Mouse (Mus musculus) mature B cell (primary cell): ENCODE results near the gene Sh3bp4.

Source experiments
- in situ Hi-C: fragments of 300-500 bp; cut with MboI; formaldehyde crosslinking; loops from 2 replicates; pipeline ENCODE4 v1.14.3; 2019

Sh3bp4 gene

GRCm38 (mm10) chr1:89094416-89094815, 24.2 kb downstream of the Sh3bp4 start:
- in situ Hi-C loops, result no loop called here

- in situ Hi-C loops, result no loop called here
Observed at GRCm38 (mm10) chr1:89095642-89096424, 25.6 kb downstream of the Sh3bp4 start.

- in situ Hi-C loops, result no loop called here
Observed at GRCm38 (mm10) chr1:89102231-89103003, 32.2 kb downstream of the Sh3bp4 start.

DNA sequence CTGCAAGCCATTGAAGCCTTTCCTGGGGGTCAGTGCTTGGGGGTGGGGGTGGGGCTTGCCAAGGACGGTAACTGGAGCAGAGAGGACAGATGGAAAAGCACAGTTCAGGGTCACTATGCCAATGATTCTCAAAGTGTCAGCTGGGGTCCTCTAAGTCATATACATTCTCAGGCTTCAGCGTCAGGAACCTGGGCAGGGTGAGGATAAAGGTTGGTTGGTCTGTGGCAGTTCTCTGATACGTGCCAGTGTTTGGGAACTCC, 32.7 kb downstream of the Sh3bp4 start:
- in situ Hi-C loops, result no loop called here

GRCm38 (mm10) chr1:89103505-89103904, 33.3 kb downstream of the Sh3bp4 start:
- in situ Hi-C loops, result no loop called here

GRCm38 (mm10) chr1:89104066-89104765, 34.0 kb downstream of the Sh3bp4 start:
- in situ Hi-C loops, result no loop called here

GRCm38 (mm10) chr1:89105891-89106830, 35.9 kb downstream of the Sh3bp4 start:
- in situ Hi-C loops, result no loop called here

DNA sequence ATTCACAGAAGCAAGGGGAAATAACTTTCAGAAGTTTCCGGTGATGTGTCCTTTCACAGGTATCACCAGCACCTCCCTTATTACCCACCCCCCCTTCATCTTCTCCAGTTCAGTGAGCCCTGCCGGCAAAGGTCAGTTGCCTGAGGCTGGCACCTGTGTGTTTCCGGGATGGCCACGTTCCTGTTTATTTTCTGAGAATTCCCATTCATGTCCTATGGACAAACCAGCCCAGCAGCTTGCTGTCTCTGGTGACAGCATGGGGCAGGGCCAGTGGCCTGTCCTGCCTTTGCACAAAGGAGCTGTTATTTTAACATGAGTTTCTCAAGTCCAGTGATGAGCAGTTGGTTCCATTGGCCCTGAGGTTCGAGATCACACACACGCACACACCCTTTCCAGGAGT, 37.3 kb downstream of the Sh3bp4 start:
- in situ Hi-C loops, result no loop called here

GRCm38 (mm10) chr1:89108340-89108896, 38.2 kb downstream of the Sh3bp4 start:
- in situ Hi-C loops, result no loop called here

DNA sequence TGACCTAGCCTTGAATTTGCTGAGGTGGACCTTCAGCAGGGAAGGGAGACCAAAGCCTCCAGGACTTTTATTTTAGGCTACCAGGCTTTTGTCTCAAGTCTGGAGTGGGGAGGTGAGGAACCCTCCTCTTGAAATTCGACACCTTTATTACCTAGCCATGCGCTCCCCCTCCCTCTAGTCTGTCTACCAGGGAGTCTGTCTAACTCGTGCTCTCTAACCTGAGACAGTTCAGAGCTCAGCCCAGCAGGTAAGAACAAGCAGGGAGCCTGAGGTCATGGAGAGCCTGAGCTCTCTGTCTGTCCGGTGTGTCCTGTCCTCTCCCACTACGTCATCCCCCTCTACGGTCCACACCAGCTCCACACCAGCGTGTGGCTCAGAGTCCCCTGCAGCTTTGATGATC, 39.6 kb downstream of the Sh3bp4 start:
- in situ Hi-C loops, result no loop called here

DNA sequence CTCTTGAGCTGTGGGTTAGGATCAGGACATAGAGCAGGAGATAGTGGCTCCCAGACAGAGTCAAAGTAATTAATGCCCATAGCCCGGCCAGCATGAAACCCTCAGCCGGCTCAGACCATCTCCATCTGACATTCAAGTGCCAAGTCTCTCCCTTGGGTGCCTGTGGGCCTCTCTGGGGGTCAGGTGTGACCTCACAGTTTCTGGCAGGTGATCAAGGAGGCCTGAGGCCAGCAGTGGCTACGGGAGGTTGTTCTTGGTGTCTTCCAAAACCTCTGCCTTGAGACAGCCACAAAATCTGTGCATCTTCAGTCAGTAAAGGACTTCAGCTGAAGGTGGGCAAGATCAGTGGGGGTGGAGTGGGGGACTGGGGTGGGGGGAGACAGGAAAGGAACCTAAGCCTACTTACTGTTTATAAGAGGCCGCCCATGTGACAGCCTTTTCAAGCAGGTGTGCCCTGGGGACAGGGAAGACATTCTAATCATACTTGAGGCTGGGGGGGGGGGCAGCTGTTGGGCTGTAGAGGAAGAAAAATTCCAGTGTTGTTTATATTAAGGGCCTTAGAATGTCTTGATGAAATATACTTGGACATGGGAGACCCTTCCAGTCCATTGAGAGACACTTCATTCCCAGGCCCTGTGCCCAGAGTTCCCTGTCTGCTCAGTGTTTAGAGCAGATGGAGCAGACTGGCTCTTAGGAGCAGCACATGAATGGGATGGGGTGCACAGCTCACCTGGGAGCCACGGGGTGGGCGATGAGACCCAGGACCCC, 40.7 kb downstream of the Sh3bp4 start:
- in situ Hi-C loops, result no loop called here

- in situ Hi-C loops, result no loop called here
Observed at GRCm38 (mm10) chr1:89112544-89112943, 42.3 kb downstream of the Sh3bp4 start.

- in situ Hi-C loops, result no loop called here
Observed at GRCm38 (mm10) chr1:89113731-89114130, 43.5 kb downstream of the Sh3bp4 start.

- in situ Hi-C loops, result no loop called here
Observed at GRCm38 (mm10) chr1:89117062-89117461, 46.8 kb downstream of the Sh3bp4 start.

GRCm38 (mm10) chr1:89118076-89118475, 47.9 kb downstream of the Sh3bp4 start:
- in situ Hi-C loops, result no loop called here

DNA sequence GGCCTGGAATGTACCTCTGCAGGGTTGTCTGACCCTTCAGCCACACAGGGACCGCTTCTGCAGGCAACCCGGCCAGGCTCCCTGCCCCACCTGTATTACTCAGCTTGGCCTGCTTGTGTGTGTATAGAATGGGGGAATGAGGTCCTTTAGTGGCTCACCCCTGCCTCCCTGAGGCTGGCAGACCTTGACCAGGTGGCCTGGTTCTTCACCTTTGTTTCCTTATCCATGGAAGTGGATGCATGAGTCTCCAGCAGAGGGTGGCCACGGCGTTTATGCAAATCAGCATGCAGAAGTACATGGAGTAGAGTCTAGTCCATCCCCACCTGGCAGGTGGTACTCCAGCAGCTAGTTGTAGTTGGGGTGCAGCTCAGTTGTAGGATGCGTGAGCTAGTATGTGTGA, 48.6 kb downstream of the Sh3bp4 start:
- in situ Hi-C loops, result no loop called here

GRCm38 (mm10) chr1:89120290-89120689, 50.1 kb downstream of the Sh3bp4 start:
- in situ Hi-C loops, result no loop called here

DNA sequence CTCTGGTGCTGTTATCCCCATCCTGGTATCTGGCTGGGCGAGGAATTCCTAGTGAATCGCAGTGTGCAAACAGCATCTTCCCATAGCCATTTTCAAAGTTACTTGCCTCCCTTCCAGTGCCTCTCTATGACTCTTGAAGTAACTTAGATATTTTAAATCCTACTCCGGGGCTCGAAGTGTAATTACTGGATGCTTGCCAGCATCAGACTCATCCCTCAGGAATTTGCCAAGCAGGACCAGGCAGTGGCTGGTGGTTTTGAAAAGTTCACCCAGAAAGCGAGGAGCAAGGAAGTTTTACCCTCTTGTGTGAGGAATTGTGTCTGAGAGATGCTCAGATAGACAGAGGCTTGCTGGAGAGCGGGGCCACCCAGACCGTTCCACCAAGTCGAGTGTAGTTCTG, 51.3 kb downstream of the Sh3bp4 start:
- in situ Hi-C loops, result no loop called here

DNA sequence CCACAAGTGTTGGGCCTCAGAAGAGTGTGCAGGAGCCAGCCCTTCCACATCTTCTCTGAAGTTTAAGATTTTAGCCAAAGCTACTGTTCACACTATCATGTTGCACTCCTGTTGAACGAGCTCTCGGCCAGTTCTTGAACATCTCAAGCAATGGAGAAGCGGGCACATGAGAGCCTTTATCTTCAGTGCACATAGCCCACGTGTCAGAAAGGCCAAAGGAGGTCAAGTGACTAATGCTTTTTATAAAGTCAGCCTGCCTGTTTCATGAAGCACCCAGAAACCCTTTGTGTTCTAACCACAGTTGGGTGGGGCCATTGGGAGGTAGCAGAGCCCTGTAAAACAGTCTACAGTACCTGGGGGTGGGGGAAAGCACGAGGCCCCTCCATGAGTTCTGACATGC, 52.2 kb downstream of the Sh3bp4 start:
- in situ Hi-C loops, result no loop called here

DNA sequence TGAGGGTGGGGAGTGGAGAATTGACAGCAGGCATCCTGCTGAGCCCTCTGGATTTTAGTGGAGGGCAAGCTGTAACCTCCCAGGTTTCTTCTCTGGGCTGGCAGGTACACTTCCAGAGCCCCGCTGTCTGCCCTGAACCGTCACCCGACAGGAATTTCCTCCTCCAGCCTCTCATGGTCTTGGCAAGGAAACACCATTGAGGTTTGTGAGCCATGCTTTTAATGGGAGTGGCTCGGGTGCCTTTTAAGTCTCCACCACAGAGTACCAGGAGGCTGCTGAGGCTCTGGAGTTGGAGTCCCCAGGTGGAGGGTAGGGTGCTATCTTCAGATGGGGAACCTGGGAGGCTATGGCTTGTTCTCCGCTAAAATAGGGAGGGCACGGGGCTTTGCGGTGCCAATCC, 53.9 kb downstream of the Sh3bp4 start:
- in situ Hi-C loops, result no loop called here

- in situ Hi-C loops, result no loop called here
Observed at GRCm38 (mm10) chr1:89127163-89127562, 56.9 kb downstream of the Sh3bp4 start.
